In the genomic region with DNA sequence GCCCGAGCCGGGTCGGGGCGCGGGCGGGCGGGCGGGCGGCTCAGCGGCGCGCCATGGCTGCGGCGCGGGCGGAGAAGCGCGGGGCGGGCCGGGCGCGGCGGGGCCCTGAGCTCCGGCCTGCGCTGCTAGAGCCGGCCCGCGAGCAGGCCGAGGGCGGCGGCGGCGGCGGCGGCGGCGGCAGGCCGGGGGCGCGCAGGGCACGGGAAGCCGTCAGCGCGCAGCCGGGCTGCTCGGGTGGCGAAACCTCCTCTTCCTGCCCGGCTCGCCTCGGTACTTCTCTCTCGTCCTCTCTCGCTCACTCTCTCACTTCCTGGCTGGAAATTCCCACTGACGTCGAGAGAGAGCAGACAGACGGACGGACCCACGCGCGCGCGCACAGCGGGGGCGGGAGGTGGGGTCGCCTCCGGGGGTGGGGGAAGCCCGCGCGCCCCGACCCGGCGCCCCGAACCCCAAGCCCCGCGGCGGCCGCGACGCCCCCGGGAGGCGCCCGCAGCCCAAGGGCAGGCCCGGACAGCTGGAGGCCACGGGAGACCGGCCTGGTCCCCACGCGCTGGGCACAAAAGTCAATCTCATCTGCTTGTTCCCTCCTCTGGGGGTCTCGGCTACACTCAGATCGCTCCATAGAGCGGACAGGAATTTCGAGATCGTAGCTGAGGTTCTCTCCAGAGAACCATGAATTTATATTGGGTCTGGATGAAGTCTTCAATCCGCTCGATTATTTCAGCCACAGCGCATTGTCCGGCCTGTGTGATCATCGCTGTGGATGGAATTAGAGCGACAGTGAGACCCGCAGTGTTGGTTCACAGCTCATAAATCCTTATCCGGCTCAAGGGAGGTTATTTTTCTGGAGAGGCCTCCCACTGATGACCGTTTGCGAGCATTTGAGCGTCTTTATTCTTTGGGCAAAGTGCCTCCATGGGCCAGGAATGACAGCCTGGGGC, we compare ENCODE assay signal across 8 mouse cellular contexts. TPM values are rescaled to one million over a fixed set of nuclear protein-coding genes. Genes with fewer than 3 reads are reported as not detected.
DNase-seq lines count a peak whose midpoint lies in the region; ATAC-seq lines count a peak whose summit lies in the region.

A gene (minus strand): TSS at position 357 of the 941 bp plus-strand sequence.

- H3K4me1 ChIP-seq in hindbrain, embryonic 14.5 days (replicated peaks; ENCODE audit: control insufficient read depth, insufficient read depth, low read length), result peaks cover 19% of the 10 kb centered on the region

- peak; percentile 87 for ATAC-seq in hindbrain, embryonic 14.5 days (ENCODE audit: low FRiP score)

- H3K9me3 ChIP-seq in hindbrain, embryonic 14.5 days (ENCODE audit: control insufficient read depth, low read length), result no peaks in the 10 kb centered on the region

- peak within 1 kb of the TSS; percentile 88 for H3K4me3 ChIP-seq in hindbrain, embryonic 14.5 days (replicated peaks; ENCODE audit: low read length)

- DNase-seq in NIH3T3 (ENCODE audit: low read depth), result peak; percentile 80
- DNase-seq in cerebellum, postnatal 14 days, result peak; percentile 69 to 73
- peak; percentile 58 for DNase-seq in gastrocnemius, adult 18-20 months (ENCODE audit: low spot score)
- peak; percentile 61 for DNase-seq in hindbrain, embryonic 14.5 days (ENCODE audit: low spot score)
- DNase-seq in layer of hippocampus, postnatal 36 days, result peak; percentile 58 to 64
- peak; percentile 81 to 84 for DNase-seq in lung, postnatal 4 days
- DNase-seq in retina, postnatal 1 day, result peak; percentile 79
- DNase-seq in thymus, postnatal 4 days, result peak; percentile 80

- H3K9ac ChIP-seq in hindbrain, embryonic 14.5 days, result peak within 1 kb of the TSS; percentile 96

- under 1% methylated on average over 76 of the region's 102 CpGs for WGBS in hindbrain, embryonic 14.5 days

- peak within 1 kb of the TSS; percentile 83 for H3K4me2 ChIP-seq in hindbrain, embryonic 14.5 days (replicated peaks)

- no peaks in the 10 kb centered on the region for H3K36me3 ChIP-seq in hindbrain, embryonic 14.5 days (replicated peaks; ENCODE audit: control insufficient read depth, insufficient read depth)

- H3K27me3 ChIP-seq in hindbrain, embryonic 14.5 days (ENCODE audit: control insufficient read depth, insufficient read depth, low read length), result no peaks in the 10 kb centered on the region

- peak within 1 kb of the TSS; percentile 93 for H3K27ac ChIP-seq in hindbrain, embryonic 14.5 days

RNA-seq across cellular contexts. Expression of the gene that starts here (rescaled TPM):
- total RNA-seq in gastrocnemius, adult 18-20 months (2021), result 10 to 100 TPM; 17.1 to 18.7 TPM
- 9.1 and 10.2 TPM in 2 replicates for polyA plus RNA-seq in hindbrain, embryonic 14.5 days (2014; fragmentation: Nextera tagmentation; extraction: Ambion mirVana)
- total RNA-seq in layer of hippocampus, postnatal 36 days (2021), result 10 to 100 TPM; 21.6 to 25.8 TPM

Comparison
In these comparisons a context has a peak if more than half of its experiments do, and no peak if none do; other contexts are left out.
1. Peak in every context shown above with its lines: DNase-seq, ATAC-seq, H3K4me3 ChIP-seq and H3K27ac ChIP-seq.